Mouse (Mus musculus) cortical plate, adult 2 months (tissue): ENCODE results near the gene Fbxl7.

Experiments
- CTCF ChIP-seq: fragments of 200-500 bp; IDR thresholded peaks from 2 replicates; pipeline ENCODE4 v1.5.1; 2011; ENCODE audit warnings: mild to moderate bottlenecking, control low read depth, low read length; ENCODE audit not compliant: insufficient read depth; ENCODE audit errors: extremely low read depth
- POLR2A ChIP-seq: fragments of 200-500 bp; IDR thresholded peaks from 2 replicates; pipeline ENCODE4 v1.6.1; 2011; ENCODE audit warnings: mild to moderate bottlenecking, low read length, control low read depth; ENCODE audit not compliant: insufficient read depth; ENCODE audit errors: extremely low read depth

DNA sequence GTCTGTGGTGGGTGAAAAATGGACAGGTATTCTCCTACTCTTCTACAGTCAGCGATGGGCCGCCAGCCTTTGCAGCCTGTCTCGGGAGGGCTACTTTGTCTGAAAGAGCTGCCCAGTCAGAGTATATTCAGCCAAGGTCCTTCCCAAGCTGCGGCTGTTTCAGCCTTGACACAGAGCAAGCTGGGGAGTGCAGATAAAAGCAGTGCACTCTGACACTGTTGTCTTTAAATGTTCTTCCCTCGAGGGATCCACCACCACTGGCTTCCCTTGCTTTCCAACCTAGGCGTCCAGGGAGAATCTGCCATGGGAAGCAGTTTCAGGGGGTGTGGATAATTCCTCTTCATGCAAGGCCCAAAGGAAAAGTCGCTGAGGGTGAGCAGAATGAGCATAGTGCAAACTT is 177.4 kb downstream of the Fbxl7 start:
- TF ChIP-seq CTCF = no peak
- TF ChIP-seq POLR2A = no peak
